ENCODE assay signal across 15 mouse cellular contexts in the genomic region with DNA sequence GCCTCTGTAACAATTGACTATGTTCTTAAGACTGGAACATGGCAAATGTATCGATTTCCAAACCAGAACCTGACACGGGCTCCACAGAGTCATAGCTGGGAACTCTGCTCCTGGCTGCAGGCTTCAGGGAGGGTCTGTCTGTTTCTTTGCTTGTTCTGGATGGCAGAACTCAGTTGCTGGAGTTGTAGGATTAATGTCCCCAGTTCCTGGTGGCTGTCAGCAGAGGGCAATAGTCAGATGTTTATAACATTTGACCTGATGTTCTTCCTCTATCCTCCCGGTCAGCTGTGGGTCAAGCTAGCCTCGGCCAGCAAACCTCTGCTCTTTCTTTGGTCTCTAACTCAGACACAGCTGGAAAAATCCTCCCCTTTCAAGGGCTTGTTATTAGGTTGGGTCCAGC.
A peak's percentile ranks its signal among the peaks of the same experiment; 100 is the strongest.
DNase-seq lines count a peak whose midpoint lies in the region; ATAC-seq and TF ChIP-seq lines count a peak whose summit lies in the region.
"Had no signal": no experiment of that assay in that cellular context is flagged by ENCODE, and none has a peak within 500 bp of the region (broad histone marks: within the 10 kb centered on the region; RNA-seq: fewer than 3 reads in every experiment).

No protein-coding gene starts in this region.

- no peaks in the 10 kb centered on the region for H3K4me1 ChIP-seq in heart, embryonic 11.5 days (ENCODE audit: control insufficient read depth, insufficient read depth, low read length)
- H3K4me1 ChIP-seq in lung, adult 2 months (ENCODE audit: control insufficient read depth, insufficient read depth, low read length), result no peaks in the 10 kb centered on the region
- H3K4me1 ChIP-seq in hindbrain, embryonic 11.5 days (replicated peaks; ENCODE audit: control insufficient read depth, insufficient read depth, low read length), result no peaks in the 10 kb centered on the region
- H3K4me1 ChIP-seq: limb, embryonic 13.5 days had no signal

- H3K27ac ChIP-seq in heart, embryonic 11.5 days (ENCODE audit: low read depth, low read length), result no peak overlapping the region
- no peak overlapping the region for H3K27ac ChIP-seq in hindbrain, embryonic 11.5 days (ENCODE audit: low read depth, low read length)
- H3K27ac ChIP-seq: hindbrain, embryonic 13.5 days; limb, embryonic 13.5 days; midbrain, embryonic 12.5 days had no signal

- H3K27me3 ChIP-seq in heart, embryonic 11.5 days (ENCODE audit: control insufficient read depth, insufficient read depth, low read length), result no peaks in the 10 kb centered on the region
- H3K27me3 ChIP-seq in hindbrain, embryonic 11.5 days (ENCODE audit: control insufficient read depth, insufficient read depth, low read length), result no peaks in the 10 kb centered on the region
- H3K27me3 ChIP-seq: hindbrain, embryonic 13.5 days; limb, embryonic 13.5 days had no signal

- H3K4me2 ChIP-seq in heart, embryonic 11.5 days, result no peak overlapping the region
- H3K4me2 ChIP-seq in hindbrain, embryonic 11.5 days (replicated peaks; ENCODE audit: low read depth, low read length), result no peak overlapping the region
- H3K4me2 ChIP-seq: hindbrain, embryonic 13.5 days; limb, embryonic 13.5 days; midbrain, embryonic 12.5 days had no signal

- no peak for TF ChIP-seq CTCF in lung, adult 2 months (IDR thresholded peaks at IDR 0.05; ENCODE audit: insufficient read depth, low read length)
- TF ChIP-seq CTCF in brain, embryonic 14.5 days (IDR thresholded peaks at IDR 0.05; ENCODE audit: borderline replicate concordance, extremely low read depth, insufficient read depth, insufficient read length), result peak; percentile 22; the same call in 1 of the 2 replicates

- WGBS in heart, embryonic 11.5 days (ENCODE audit: insufficient replicate concordance), result 48% methylated on average over 4 of the region's 4 CpGs
- 35% methylated on average over 4 of the region's 4 CpGs for WGBS in lung, adult 2 months
- 55% methylated on average over 4 of the region's 4 CpGs for WGBS in hindbrain, embryonic 11.5 days

- H3K4me3 ChIP-seq in heart, embryonic 11.5 days (ENCODE audit: low read depth, low read length), result no peak overlapping the region
- no peak overlapping the region for H3K4me3 ChIP-seq in lung, adult 2 months (replicated peaks; ENCODE audit: extremely low read depth, low read depth, low read length)
- no peak overlapping the region for H3K4me3 ChIP-seq in hindbrain, embryonic 11.5 days (ENCODE audit: low read depth, low read length)
- H3K4me3 ChIP-seq: hindbrain, embryonic 13.5 days; limb, embryonic 13.5 days; midbrain, embryonic 12.5 days had no signal

- no peaks in the 10 kb centered on the region for H3K36me3 ChIP-seq in heart, embryonic 11.5 days (ENCODE audit: control insufficient read depth, insufficient read depth, low read length)
- H3K36me3 ChIP-seq in hindbrain, embryonic 11.5 days (ENCODE audit: control insufficient read depth, insufficient read depth, low read length), result no peaks in the 10 kb centered on the region
- H3K36me3 ChIP-seq: G1E; limb, embryonic 13.5 days; midbrain, embryonic 12.5 days had no signal

- H3K9ac ChIP-seq in heart, embryonic 11.5 days (ENCODE audit: low read depth, low read length), result no peak overlapping the region
- H3K9ac ChIP-seq in hindbrain, embryonic 11.5 days (ENCODE audit: low read depth, low read length), result no peak overlapping the region
- H3K9ac ChIP-seq: hindbrain, embryonic 13.5 days; limb, embryonic 13.5 days; midbrain, embryonic 12.5 days had no signal

- no peak for TF ChIP-seq POLR2A in lung, adult 2 months (IDR thresholded peaks at IDR 0.05; ENCODE audit: borderline replicate concordance, extremely low read depth, low read depth, low read length)
- TF ChIP-seq POLR2A in brain, embryonic 14.5 days (IDR thresholded peaks at IDR 0.05; ENCODE audit: borderline replicate concordance, extremely low read depth, insufficient read depth, insufficient read length, poor library complexity, severe bottlenecking), result no peak

- DNase-seq in heart, postnatal 10 days, result peak; percentile 17 to 35
- DNase-seq in lung, postnatal 10 days, result peak; percentile 42
- no peak for DNase-seq in lung, adult 2 months
- no peak for DNase-seq in brain, embryonic 14.5 days (ENCODE audit: low read depth)
- peak; percentile 13 for DNase-seq in lung, postnatal 36 days
- no peak for DNase-seq in hindbrain, embryonic 11.5 days (ENCODE audit: low spot score)
- DNase-seq in spleen, postnatal 4 days (ENCODE audit: low spot score in 2 of 2), result no peak
- DNase-seq: adrenal gland, adult 8-10 months; cerebellum, adult 18-20 months; thymus, postnatal 14 days had no signal

- no peak for ATAC-seq in heart, embryonic 11.5 days (replicated peaks; ENCODE audit: insufficient number of reproducible peaks, low FRiP score, low TSS enrichment)
- no peak for ATAC-seq in hindbrain, embryonic 11.5 days (ENCODE audit: low FRiP score)

- no peaks in the 10 kb centered on the region for H3K9me3 ChIP-seq in heart, embryonic 11.5 days (replicated peaks; ENCODE audit: control insufficient read depth, low read length)
- no peaks in the 10 kb centered on the region for H3K9me3 ChIP-seq in hindbrain, embryonic 11.5 days (ENCODE audit: control insufficient read depth, low read length)
- H3K9me3 ChIP-seq: hindbrain, embryonic 13.5 days; limb, embryonic 13.5 days; midbrain, embryonic 12.5 days had no signal

- intact Hi-C loops in heart, postnatal 10 days (cut with DNase I), result no loop called here

Comparison
In these comparisons a context has a peak if more than half of its experiments do, and no peak if none do; other contexts are left out.
1. DNase-seq: peak in heart, postnatal 10 days (2 of 2), lung, postnatal 10 days (single experiment) and lung, postnatal 36 days (single experiment); none in lung, adult 2 months (single experiment), brain, embryonic 14.5 days (single experiment), hindbrain, embryonic 11.5 days (single experiment) and spleen, postnatal 4 days (0 of 2).